Mouse (Mus musculus) retina, postnatal 7 days (tissue): ENCODE data around the gene Fbxw14.
"Not testable (repeated sequence)": the region's sequence is repeated elsewhere in the genome, so short reads cannot be mapped to it uniquely, and the experiment has no call there.

Source experiments
- DNase-seq: peaks from one replicate; pipeline ENCODE4 v3.0.0-alpha.2; 2012; ENCODE audit warnings: low read depth, low spot score

Fbxw14 gene

GRCm38 (mm10) chr9:109287576-109287975 is at the start of gene Fbxw14:
TSS of gene Fbxw14 (minus strand) at chr9:109287676.
- not testable (repeated sequence) for DNase-seq

- no peak for DNase-seq
Observed at GRCm38 (mm10) chr9:109263041-109263440, 24.4 kb downstream of the Fbxw14 start.

GRCm38 (mm10) chr9:109234654-109235053 is 52.8 kb downstream of the Fbxw14 start, which contains the start of gene Fbxw20:
TSS of gene Fbxw20 (minus strand) at chr9:109234754.
- no peak for DNase-seq
